Mouse (Mus musculus): ENCODE data around the gene Tfeb. TPM values are rescaled to one million over a fixed set of nuclear protein-coding genes. Genes with fewer than 3 reads are reported as not detected.

Tfeb gene
- total and polyA plus RNA-seq, 2 experiments = 5.7 to 15.7 TPM

GRCm38 (mm10) chr17:47773604-47774003, 36.8 kb downstream of the Tfeb start:
- 81% methylated on average over 6 of the region's 6 CpGs for WGBS
- Histone ChIP-seq H3K79me2 (ENCODE audit: control insufficient read depth, insufficient read depth, low read length) (peaks cover 26% of the 10 kb centered on the region; the same call in 1 of the 2 replicates), H3K36me3 (ENCODE audit: control insufficient read depth, insufficient read depth, low read length) (no peaks in the 10 kb centered on the region), H3K27me3 (ENCODE audit: control insufficient read depth, insufficient read depth, low read length) (no peaks in the 10 kb centered on the region), H3K9ac (ENCODE audit: low read depth, low read length) (no peak overlapping the region), H3K27ac (replicated peaks; ENCODE audit: insufficient read depth, low read depth, low read length) (no peak overlapping the region), H3K4me3 (ENCODE audit: insufficient read depth, low read depth, low read length) (no peak overlapping the region), H3K4me1 (ENCODE audit: control insufficient read depth, insufficient read depth, low read length) (no peaks in the 10 kb centered on the region)
- TF ChIP-seq CTCF (IDR thresholded peaks at IDR 0.05; ENCODE audit: low read depth, low read length) (no peak), POLR2A (IDR thresholded peaks at IDR 0.05; ENCODE audit: extremely low read depth, insufficient read depth, low read length) (no peak)
- no peak for DNase-seq (ENCODE audit: extremely low read depth, low read depth, low spot score)

DNA sequence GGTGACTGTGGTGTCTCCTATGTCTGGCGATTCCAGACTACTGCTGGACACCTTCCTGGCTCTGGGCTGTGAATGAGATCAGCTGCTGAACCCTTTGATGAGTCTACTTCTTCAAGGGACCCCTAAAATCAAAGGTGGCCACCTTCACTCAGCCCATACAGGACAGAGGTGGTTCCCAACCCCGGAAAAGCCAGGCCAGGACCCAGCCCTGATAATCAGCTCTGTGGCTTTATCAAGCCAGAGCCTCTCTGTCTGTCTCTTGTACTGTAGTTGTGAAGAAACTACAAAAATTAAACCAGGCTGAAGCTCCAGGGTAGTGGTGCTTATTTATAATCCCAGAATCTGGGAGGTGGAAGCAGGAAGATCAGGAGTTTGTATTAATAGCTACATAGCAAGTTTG, 40.3 kb downstream of the Tfeb start:
- Histone ChIP-seq H3K9ac (ENCODE audit: low read depth, low read length) (no peak overlapping the region), H3K36me3 (ENCODE audit: control insufficient read depth, insufficient read depth, low read length) (no peaks in the 10 kb centered on the region), H3K27me3 (ENCODE audit: control insufficient read depth, insufficient read depth, low read length) (no peaks in the 10 kb centered on the region), H3K4me1 (ENCODE audit: control insufficient read depth, insufficient read depth, low read length) (no peaks in the 10 kb centered on the region), H3K4me3 (ENCODE audit: insufficient read depth, low read depth, low read length) (no peak overlapping the region), H3K27ac (replicated peaks; ENCODE audit: insufficient read depth, low read depth, low read length) (no peak overlapping the region), H3K79me2 (ENCODE audit: control insufficient read depth, insufficient read depth, low read length) (peaks cover 8% of the 10 kb centered on the region; the same call in 1 of the 2 replicates)
- no peak for DNase-seq (ENCODE audit: extremely low read depth, low read depth, low spot score)
- no peak for TF ChIP-seq POLR2A (IDR thresholded peaks at IDR 0.05; ENCODE audit: extremely low read depth, insufficient read depth, low read length)
- no peak for TF ChIP-seq CTCF (IDR thresholded peaks at IDR 0.05; ENCODE audit: low read depth, low read length)
- 67% methylated on average over 2 of the region's 2 CpGs for WGBS

DNA sequence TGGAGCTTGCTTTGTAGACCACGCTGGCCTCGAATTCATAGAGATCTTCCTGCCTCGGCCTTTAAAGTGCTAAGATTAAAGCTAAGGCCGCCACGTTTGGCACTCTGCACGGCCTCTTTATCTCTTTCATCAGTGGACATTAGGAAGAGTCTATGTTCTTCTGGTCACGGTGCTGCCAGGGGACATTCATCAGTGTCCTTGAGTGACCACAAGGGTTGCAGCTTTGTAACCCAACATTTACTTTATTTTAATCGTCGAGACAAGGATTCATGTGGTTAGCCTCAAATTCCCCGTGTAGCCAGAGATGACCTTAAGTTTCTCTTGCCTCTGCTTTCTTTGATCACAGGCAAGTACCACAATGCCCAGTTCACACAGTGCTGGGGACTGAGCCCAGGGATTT, 43.6 kb downstream of the Tfeb start:
- 78% methylated on average over 10 of the region's 10 CpGs for WGBS
- H3K27ac ChIP-seq (replicated peaks; ENCODE audit: insufficient read depth, low read depth, low read length) = no peak overlapping the region
- H3K9ac ChIP-seq (ENCODE audit: low read depth, low read length) = no peak overlapping the region
- H3K36me3 ChIP-seq (ENCODE audit: control insufficient read depth, insufficient read depth, low read length) = no peaks in the 10 kb centered on the region
- H3K4me1 ChIP-seq (ENCODE audit: control insufficient read depth, insufficient read depth, low read length) = no peaks in the 10 kb centered on the region
- no peaks in the 10 kb centered on the region for H3K27me3 ChIP-seq (ENCODE audit: control insufficient read depth, insufficient read depth, low read length)
- H3K4me3 ChIP-seq (ENCODE audit: insufficient read depth, low read depth, low read length) = no peak overlapping the region
- peaks cover 4% of the 10 kb centered on the region; the same call in 1 of the 2 replicates for H3K79me2 ChIP-seq (ENCODE audit: control insufficient read depth, insufficient read depth, low read length)
- no peak for DNase-seq (ENCODE audit: extremely low read depth, low read depth, low spot score)
- TF ChIP-seq CTCF (IDR thresholded peaks at IDR 0.05; ENCODE audit: low read depth, low read length) = no peak
- no peak for TF ChIP-seq POLR2A (IDR thresholded peaks at IDR 0.05; ENCODE audit: extremely low read depth, insufficient read depth, low read length)

GRCm38 (mm10) chr17:47782486-47782885, 45.7 kb downstream of the Tfeb start:
- Histone ChIP-seq H3K27ac (replicated peaks; ENCODE audit: insufficient read depth, low read depth, low read length) (no peak overlapping the region), H3K79me2 (ENCODE audit: control insufficient read depth, insufficient read depth, low read length) (no peaks in the 10 kb centered on the region; the same call in 1 of the 2 replicates), H3K4me1 (ENCODE audit: control insufficient read depth, insufficient read depth, low read length) (no peaks in the 10 kb centered on the region), H3K27me3 (ENCODE audit: control insufficient read depth, insufficient read depth, low read length) (no peaks in the 10 kb centered on the region), H3K36me3 (ENCODE audit: control insufficient read depth, insufficient read depth, low read length) (no peaks in the 10 kb centered on the region), H3K9ac (ENCODE audit: low read depth, low read length) (no peak overlapping the region), H3K4me3 (ENCODE audit: insufficient read depth, low read depth, low read length) (no peak overlapping the region)
- no peak for TF ChIP-seq POLR2A (IDR thresholded peaks at IDR 0.05; ENCODE audit: extremely low read depth, insufficient read depth, low read length)
- TF ChIP-seq CTCF (IDR thresholded peaks at IDR 0.05; ENCODE audit: low read depth, low read length) = no peak
- DNase-seq (ENCODE audit: extremely low read depth, low read depth, low spot score) = no peak
- 90% methylated on average over 3 of the region's 3 CpGs for WGBS

DNA sequence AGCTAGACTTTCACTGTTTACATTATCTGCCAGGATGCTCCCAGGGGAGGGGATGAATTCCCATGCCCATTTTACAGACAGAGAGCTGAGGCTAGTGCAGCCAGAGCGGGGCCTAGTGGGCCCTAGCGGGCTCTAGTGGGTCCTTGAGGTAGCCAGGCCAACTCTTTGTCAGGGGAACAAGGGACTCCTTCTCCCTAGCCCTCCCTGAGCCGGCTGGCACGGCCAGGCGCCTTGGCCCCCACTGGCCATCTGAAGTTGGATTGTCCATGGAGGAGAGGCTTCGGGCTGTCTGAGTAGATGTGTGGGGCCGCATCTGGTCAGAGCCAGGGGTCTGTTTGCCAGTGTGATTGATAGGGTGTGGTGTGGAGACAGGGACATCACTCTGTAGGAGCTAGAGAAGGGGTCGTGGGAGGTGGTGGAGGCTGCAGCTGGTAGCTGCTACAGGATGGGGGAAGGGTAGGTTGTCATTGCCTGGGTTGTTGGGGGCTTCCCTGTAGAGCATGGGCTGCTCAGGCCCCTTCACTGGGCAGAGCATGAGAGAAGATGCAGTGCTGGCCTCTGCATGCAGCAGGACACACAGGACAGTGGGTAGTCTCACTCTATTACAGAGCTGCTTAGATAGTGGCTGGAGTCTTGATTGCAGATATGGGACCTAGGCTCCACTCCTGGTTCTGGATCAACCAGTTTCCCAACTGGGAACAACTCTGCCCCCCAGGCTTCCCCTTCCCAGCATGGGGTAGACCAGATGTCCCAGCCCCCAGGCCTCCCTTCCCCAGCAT, 46.8 kb downstream of the Tfeb start:
- no peak for DNase-seq (ENCODE audit: extremely low read depth, low read depth, low spot score)
- Histone ChIP-seq H3K4me3 (ENCODE audit: insufficient read depth, low read depth, low read length) (no peak overlapping the region), H3K79me2 (ENCODE audit: control insufficient read depth, insufficient read depth, low read length) (no peaks in the 10 kb centered on the region; the same call in 1 of the 2 replicates), H3K27ac (replicated peaks; ENCODE audit: insufficient read depth, low read depth, low read length) (no peak overlapping the region), H3K27me3 (ENCODE audit: control insufficient read depth, insufficient read depth, low read length) (no peaks in the 10 kb centered on the region), H3K4me1 (ENCODE audit: control insufficient read depth, insufficient read depth, low read length) (no peaks in the 10 kb centered on the region), H3K36me3 (ENCODE audit: control insufficient read depth, insufficient read depth, low read length) (no peaks in the 10 kb centered on the region), H3K9ac (ENCODE audit: low read depth, low read length) (no peak overlapping the region)
- no peak for TF ChIP-seq POLR2A (IDR thresholded peaks at IDR 0.05; ENCODE audit: extremely low read depth, insufficient read depth, low read length)
- no peak for TF ChIP-seq CTCF (IDR thresholded peaks at IDR 0.05; ENCODE audit: low read depth, low read length)
- whole genome bisulfite sequencing = 89% methylated on average over 8 of the region's 8 CpGs

- Histone ChIP-seq H3K27ac (replicated peaks; ENCODE audit: insufficient read depth, low read depth, low read length) (no peak overlapping the region), H3K27me3 (ENCODE audit: control insufficient read depth, insufficient read depth, low read length) (no peaks in the 10 kb centered on the region), H3K4me3 (ENCODE audit: insufficient read depth, low read depth, low read length) (no peak overlapping the region), H3K4me1 (ENCODE audit: control insufficient read depth, insufficient read depth, low read length) (no peaks in the 10 kb centered on the region), H3K36me3 (ENCODE audit: control insufficient read depth, insufficient read depth, low read length) (no peaks in the 10 kb centered on the region), H3K79me2 (ENCODE audit: control insufficient read depth, insufficient read depth, low read length) (no peaks in the 10 kb centered on the region; the same call in 1 of the 2 replicates), H3K9ac (ENCODE audit: low read depth, low read length) (no peak overlapping the region)
- no peak for DNase-seq (ENCODE audit: extremely low read depth, low read depth, low spot score)
- TF ChIP-seq POLR2A (IDR thresholded peaks at IDR 0.05; ENCODE audit: extremely low read depth, insufficient read depth, low read length) = no peak
- no peak for TF ChIP-seq CTCF (IDR thresholded peaks at IDR 0.05; ENCODE audit: low read depth, low read length)
- WGBS = 55% methylated on average over 6 of the region's 6 CpGs
Observed at GRCm38 (mm10) chr17:47784411-47784810, 47.6 kb downstream of the Tfeb start.
